ENCODE assay signal across 10 mouse cellular contexts in the genomic region with DNA sequence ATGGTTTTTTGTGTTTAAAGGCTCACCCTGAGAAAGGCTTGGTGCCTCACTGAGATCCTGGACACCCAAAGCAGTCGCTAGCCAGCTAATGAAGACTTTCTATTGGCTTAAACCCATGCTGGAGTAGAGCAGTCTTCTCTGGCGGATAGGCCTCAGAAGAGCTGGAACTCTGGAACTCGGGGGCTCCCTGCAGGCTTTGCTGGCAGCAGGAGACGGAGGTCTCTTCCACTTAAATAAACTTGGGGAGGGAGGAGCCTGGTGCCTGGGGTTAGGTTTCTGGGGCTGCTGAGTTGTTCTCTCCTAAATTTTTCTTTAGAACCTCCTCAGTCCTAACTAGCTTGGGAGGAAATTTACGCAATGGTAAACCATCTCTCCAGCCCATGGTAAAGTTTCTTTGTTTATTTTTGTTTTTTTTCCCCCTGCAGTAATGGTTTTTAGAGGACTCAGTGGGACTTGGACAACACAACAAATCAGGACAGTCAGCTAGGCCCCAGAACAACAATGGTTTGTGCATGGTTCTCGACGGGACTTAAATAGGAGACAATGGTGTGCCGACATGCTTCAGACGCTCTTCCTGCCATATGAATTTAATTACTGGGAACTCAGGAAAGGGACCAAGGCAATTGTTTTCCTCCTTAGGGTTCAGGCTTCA. TPM values are rescaled to one million over a fixed set of nuclear protein-coding genes. Genes with fewer than 3 reads are reported as not detected.
DNase-seq lines count a peak whose midpoint lies in the region; ATAC-seq and TF ChIP-seq lines count a peak whose summit lies in the region.
"Had no signal": no experiment of that assay in that cellular context is flagged by ENCODE, and none has a peak within 500 bp of the region (broad histone marks: within the 10 kb centered on the region; RNA-seq: fewer than 3 reads in every experiment).

No protein-coding gene starts in this region.

- TF ChIP-seq CTCF in lung, adult 2 months (IDR thresholded peaks at IDR 0.05; ENCODE audit: insufficient read depth, low read length): no peak
- no peak for TF ChIP-seq CTCF in stomach, postnatal 0 days (IDR thresholded peaks at IDR 0.05; ENCODE audit: low read depth)

- 62% methylated on average over 9 of the region's 9 CpGs for WGBS in forebrain, embryonic 10.5 days
- WGBS in forebrain, embryonic 14.5 days: 45% methylated on average over 9 of the region's 9 CpGs
- 53% methylated on average over 9 of the region's 9 CpGs for WGBS in lung, embryonic 15.5 days
- 57% methylated on average over 9 of the region's 9 CpGs for WGBS in lung, adult 2 months
- 37% methylated on average over 9 of the region's 9 CpGs for WGBS in limb, embryonic 15.5 days
- WGBS in stomach, postnatal 0 days: 61% methylated on average over 9 of the region's 9 CpGs

- H3K4me3 ChIP-seq in forebrain, embryonic 10.5 days: no peak overlapping the region
- no peak overlapping the region for H3K4me3 ChIP-seq in forebrain, embryonic 14.5 days (ENCODE audit: low read depth, low read length)
- no peak overlapping the region for H3K4me3 ChIP-seq in lung, embryonic 15.5 days
- no peak overlapping the region for H3K4me3 ChIP-seq in lung, adult 2 months (replicated peaks; ENCODE audit: extremely low read depth, low read depth, low read length)
- no peak overlapping the region for H3K4me3 ChIP-seq in limb, embryonic 15.5 days
- H3K4me3 ChIP-seq in stomach, postnatal 0 days (ENCODE audit: low read depth, low read length): no peak overlapping the region

- H3K4me1 ChIP-seq in forebrain, embryonic 10.5 days: peaks cover 11% of the 10 kb centered on the region
- no peaks in the 10 kb centered on the region for H3K4me1 ChIP-seq in forebrain, embryonic 14.5 days (ENCODE audit: control insufficient read depth, insufficient read depth, low read length)
- peaks cover 15% of the 10 kb centered on the region for H3K4me1 ChIP-seq in lung, embryonic 15.5 days
- H3K4me1 ChIP-seq in lung, adult 2 months (ENCODE audit: control insufficient read depth, insufficient read depth, low read length): no peaks in the 10 kb centered on the region
- H3K4me1 ChIP-seq in limb, embryonic 15.5 days: peaks cover 18% of the 10 kb centered on the region
- 0 out of 2 replicates have a peak, but pooled peaks cover 2% of the 10 kb centered on the region for H3K4me1 ChIP-seq in stomach, postnatal 0 days (replicated peaks; ENCODE audit: control insufficient read depth, insufficient read depth)

- H3K9me3 ChIP-seq in forebrain, embryonic 10.5 days: peaks cover 7% of the 10 kb centered on the region; the same call in 1 of the 2 replicates
- no peaks in the 10 kb centered on the region for H3K9me3 ChIP-seq in forebrain, embryonic 14.5 days (replicated peaks; ENCODE audit: control insufficient read depth, low read length)
- H3K9me3 ChIP-seq in lung, embryonic 15.5 days: no peaks in the 10 kb centered on the region
- no peaks in the 10 kb centered on the region for H3K9me3 ChIP-seq in limb, embryonic 15.5 days
- no peaks in the 10 kb centered on the region for H3K9me3 ChIP-seq in stomach, postnatal 0 days (ENCODE audit: control insufficient read depth, low read length)

- ATAC-seq in forebrain, embryonic 14.5 days: no peak
- ATAC-seq in lung, embryonic 15.5 days (ENCODE audit: borderline replicate concordance, extremely low read depth, low FRiP score, low TSS enrichment): no peak; the same call in 1 of the 2 replicates
- no peak for ATAC-seq in limb, embryonic 15.5 days (ENCODE audit: insufficient number of reproducible peaks, low FRiP score, low TSS enrichment, low read depth)
- ATAC-seq in stomach, postnatal 0 days (ENCODE audit: low FRiP score, low TSS enrichment): no peak

- H3K27me3 ChIP-seq in forebrain, embryonic 10.5 days (ENCODE audit: poor library complexity, severe bottlenecking): no peaks in the 10 kb centered on the region
- H3K27me3 ChIP-seq in forebrain, embryonic 14.5 days (replicated peaks; ENCODE audit: control insufficient read depth, insufficient read depth, low read length): no peaks in the 10 kb centered on the region
- no peaks in the 10 kb centered on the region for H3K27me3 ChIP-seq in lung, embryonic 15.5 days
- H3K27me3 ChIP-seq in limb, embryonic 15.5 days: no peaks in the 10 kb centered on the region
- H3K27me3 ChIP-seq in stomach, postnatal 0 days (ENCODE audit: control insufficient read depth, insufficient read depth, low read length): no peaks in the 10 kb centered on the region

- peak overlapping the region; percentile 86 for H3K27ac ChIP-seq in forebrain, embryonic 10.5 days
- no peak overlapping the region for H3K27ac ChIP-seq in forebrain, embryonic 14.5 days (ENCODE audit: low read depth, low read length)
- H3K27ac ChIP-seq in lung, embryonic 15.5 days: peak overlapping the region; percentile 81
- peak overlapping the region; percentile 92 for H3K27ac ChIP-seq in limb, embryonic 15.5 days
- peak overlapping the region; percentile 80 for H3K27ac ChIP-seq in stomach, postnatal 0 days (replicated peaks)

- no peaks in the 10 kb centered on the region for H3K36me3 ChIP-seq in forebrain, embryonic 10.5 days (replicated peaks)
- no peaks in the 10 kb centered on the region for H3K36me3 ChIP-seq in forebrain, embryonic 14.5 days (ENCODE audit: control insufficient read depth, insufficient read depth, low read length)
- no peaks in the 10 kb centered on the region for H3K36me3 ChIP-seq in lung, embryonic 15.5 days
- H3K36me3 ChIP-seq in limb, embryonic 15.5 days: no peaks in the 10 kb centered on the region
- no peaks in the 10 kb centered on the region for H3K36me3 ChIP-seq in stomach, postnatal 0 days (ENCODE audit: control insufficient read depth, insufficient read depth, low read length)

- H3K4me2 ChIP-seq in forebrain, embryonic 14.5 days (ENCODE audit: low read length): no peak overlapping the region
- no peak overlapping the region for H3K4me2 ChIP-seq in lung, embryonic 15.5 days
- H3K4me2 ChIP-seq in limb, embryonic 15.5 days: no peak overlapping the region
- H3K4me2 ChIP-seq in stomach, postnatal 0 days (replicated peaks; ENCODE audit: low read depth): no peak overlapping the region

- no peak for DNase-seq in forebrain, embryonic 10.5 days (ENCODE audit: extremely low spot score, low spot score)
- no peak for DNase-seq in forebrain, embryonic 14.5 days (ENCODE audit: low spot score)
- DNase-seq in lung, adult 2 months: no peak
- DNase-seq in stomach, postnatal 0 days (ENCODE audit: low spot score): no peak
- no peak for DNase-seq in thymus, postnatal 14 days
- no peak for DNase-seq in layer of hippocampus, adult 18-20 months (ENCODE audit: low spot score in 2 of 2)
- DNase-seq: kidney, adult 8-10 months had no signal

- TF ChIP-seq POLR2A in lung, adult 2 months (IDR thresholded peaks at IDR 0.05; ENCODE audit: borderline replicate concordance, extremely low read depth, low read depth, low read length): no peak

- H3K9ac ChIP-seq in forebrain, embryonic 14.5 days (ENCODE audit: low read length): no peak overlapping the region
- H3K9ac ChIP-seq in lung, embryonic 15.5 days: no peak overlapping the region
- H3K9ac ChIP-seq in limb, embryonic 15.5 days: no peak overlapping the region
- H3K9ac ChIP-seq in stomach, postnatal 0 days (ENCODE audit: low read length): peak overlapping the region; percentile 38; the same call in 1 of the 2 replicates

- TF ChIP-seq EP300 in stomach, postnatal 0 days (optimal IDR thresholded peaks at IDR 0.05): no peak

RNA-seq across cellular contexts. Expression of a gene that starts 38.2 kb away (rescaled TPM):
- not detected in 2 replicates for polyA plus RNA-seq in forebrain, embryonic 10.5 days (2016; fragmentation: Nextera tagmentation; extraction: Ambion mirVana)
- polyA plus RNA-seq in forebrain, embryonic 14.5 days (2014; fragmentation: Nextera tagmentation; extraction: Ambion mirVana): not detected in 2 replicates
- polyA plus RNA-seq in lung, embryonic 15.5 days (2015; fragmentation: Nextera tagmentation; extraction: Ambion mirVana): not detected in 2 replicates
- polyA plus RNA-seq in lung, adult 2 months (2012; rRNA removed): 0.11 and 0.12 TPM in 2 replicates
- polyA plus RNA-seq in limb, embryonic 15.5 days (2015; fragmentation: Nextera tagmentation; extraction: Ambion mirVana): not detected in 2 replicates
- polyA plus RNA-seq in stomach, postnatal 0 days (2015; fragmentation: Nextera tagmentation; extraction: Ambion mirVana): not detected in 2 replicates
- total RNA-seq in layer of hippocampus, adult 18-20 months (2021): not detected
- total RNA-seq: adrenal gland, adult 18-20 months had no signal

RNA-seq across cellular contexts. Expression of a gene that starts 38.3 kb away (rescaled TPM):
- polyA plus RNA-seq in forebrain, embryonic 10.5 days (2016; fragmentation: Nextera tagmentation; extraction: Ambion mirVana): 0.17 and 0.27 TPM in 2 replicates
- polyA plus RNA-seq in forebrain, embryonic 14.5 days (2014; fragmentation: Nextera tagmentation; extraction: Ambion mirVana): not detected in 2 replicates
- 0.17 TPM in 1 of 2 replicates, not detected in the other for polyA plus RNA-seq in lung, embryonic 15.5 days (2015; fragmentation: Nextera tagmentation; extraction: Ambion mirVana)
- polyA plus RNA-seq in lung, adult 2 months (2012; rRNA removed): 2.9 TPM in 2 replicates
- not detected in 2 replicates for polyA plus RNA-seq in limb, embryonic 15.5 days (2015; fragmentation: Nextera tagmentation; extraction: Ambion mirVana)
- polyA plus RNA-seq in stomach, postnatal 0 days (2015; fragmentation: Nextera tagmentation; extraction: Ambion mirVana): 0.52 and 0.56 TPM in 2 replicates
- total RNA-seq in layer of hippocampus, adult 18-20 months (2021): not detected
- total RNA-seq: adrenal gland, adult 18-20 months had no signal
